Mouse (Mus musculus) forebrain, postnatal 0 days (tissue): ENCODE measurements around the gene Ythdc1. TPM values are rescaled to one million over a fixed set of nuclear protein-coding genes. Genes with fewer than 3 reads are reported as not detected.
"Not testable (repeated sequence)": the region's sequence is repeated elsewhere in the genome, so short reads cannot be mapped to it uniquely, and the experiment has no call there.

Experiments used
- ATAC-seq: fragments of 200-750 bp; cut with Nextera tagmentation; 2 replicates; pipeline ENCODE4 v1.8.0; 2017; ENCODE audit warnings: mild to moderate bottlenecking, moderate library complexity
- DNase-seq: peaks from one replicate; pipeline ENCODE4 v3.0.0-alpha.2; 2015
- H3K27ac ChIP-seq: fragments of 300-500 bp; sonication (generic); 2 replicates; pipeline ENCODE4 v1.5.1; 2014; ENCODE audit warnings: low read depth, mild to moderate bottlenecking, antibody characterized with exemption, low read length, moderate library complexity, mixed read lengths
- H3K27me3 ChIP-seq: fragments of 300-500 bp; sonication (generic); 2 replicates; pipeline ENCODE4 v1.6.1; 2014; ENCODE audit warnings: mild to moderate bottlenecking, low read length, mixed read lengths; ENCODE audit not compliant: insufficient read depth
- H3K36me3 ChIP-seq: fragments of 300-500 bp; sonication (generic); 2 replicates; pipeline ENCODE4 v1.6.1; 2014; ENCODE audit warnings: mild to moderate bottlenecking, moderate library complexity; ENCODE audit not compliant: insufficient read depth
- H3K4me1 ChIP-seq: fragments of 300-500 bp; sonication (generic); 2 replicates; pipeline ENCODE4 v1.6.1; 2014; ENCODE audit warnings: antibody characterized with exemption; ENCODE audit not compliant: insufficient read depth
- H3K4me2 ChIP-seq: fragments of 300-500 bp; sonication (generic); 2 replicates; pipeline ENCODE4 v1.6.1; 2014; ENCODE audit warnings: low read depth, mild to moderate bottlenecking, moderate library complexity
- H3K4me3 ChIP-seq: fragments of 300-500 bp; sonication (generic); 2 replicates; pipeline ENCODE4 v1.5.1; 2014; ENCODE audit warnings: low read depth, low read length, mixed read lengths
- H3K9ac ChIP-seq: fragments of 300-500 bp; sonication (generic); 2 replicates; pipeline ENCODE4 v1.6.1; 2014; ENCODE audit warnings: mild to moderate bottlenecking
- H3K9me3 ChIP-seq: fragments of 300-500 bp; sonication (generic); 2 replicates; pipeline ENCODE4 v1.6.1; 2016; ENCODE audit warnings: low read length
- CTCF ChIP-seq: sonication (generic); IDR thresholded peaks from 2 replicates; pipeline ENCODE4 v1.5.1; 2016; ENCODE audit warnings: antibody characterized with exemption, control low read depth, low read depth
- WGBS: fragments of 180-500 bp; shearing (Covaris S2); extraction: QIAGEN DNeasy Blood & Tissue Kit; methylation state at CpG from one replicate; pipeline ENCODE4 v1.1.7; 2014; 5-methylcytosine and 5-hydroxymethylcytosine counted together
- polyA plus RNA-seq: library from polyadenylated mRNA; unstranded; fragments of >200 nt; fragmentation: Nextera tagmentation; extraction: Ambion mirVana; gene quantifications from 2 replicates; pipeline ENCODE4 v1.2.1, GENCODE M21; 2015
- total RNA-seq: library from RNA; depleted of rRNA; stranded (reverse); fragments of >200 nt; gene quantifications from 2 replicates; pipeline ENCODE4 v1.2.3, GENCODE M21; 2014

Gene Ythdc1
- total and polyA plus RNA-seq, 2 experiments from 2014 or later, result 28.3 to 81.8 TPM

GRCm38 (mm10) chr5:86786798-86787197 is 17.2 kb upstream of the Ythdc1 start:
- H3K9me3 ChIP-seq, result no peaks in the 10 kb centered on the region
- H3K27ac ChIP-seq, result no peak overlapping the region
- WGBS, result 37% methylated on average over 1 of the region's 1 CpGs
- H3K4me3 ChIP-seq, result no peak overlapping the region
- no peak overlapping the region for H3K9ac ChIP-seq
- H3K36me3 ChIP-seq, result no peaks in the 10 kb centered on the region
- DNase-seq (no peak), ATAC-seq (no peak)
- no peak for TF ChIP-seq CTCF
- H3K4me1 ChIP-seq, result no peaks in the 10 kb centered on the region
- no peaks in the 10 kb centered on the region for H3K27me3 ChIP-seq
- H3K4me2 ChIP-seq, result no peak overlapping the region

- H3K27me3 ChIP-seq, result no peaks in the 10 kb centered on the region
- no peak for DNase-seq
- no peak overlapping the region for H3K27ac ChIP-seq
- no peak overlapping the region for H3K9ac ChIP-seq
- H3K4me1 ChIP-seq, result no peaks in the 10 kb centered on the region
- H3K9me3 ChIP-seq, result no peaks in the 10 kb centered on the region
- H3K4me2 ChIP-seq, result no peak overlapping the region
- H3K4me3 ChIP-seq, result no peak overlapping the region
- no peak for TF ChIP-seq CTCF
- no peak for ATAC-seq
- H3K36me3 ChIP-seq, result no peaks in the 10 kb centered on the region
- 66% methylated on average over 2 of the region's 2 CpGs for WGBS
Observed at GRCm38 (mm10) chr5:86789954-86790353, 14.1 kb upstream of the Ythdc1 start.

GRCm38 (mm10) chr5:86792249-86792648 is 11.8 kb upstream of the Ythdc1 start:
- H3K9ac ChIP-seq, result no peak overlapping the region
- no peaks in the 10 kb centered on the region for H3K4me1 ChIP-seq
- ATAC-seq (no peak), DNase-seq (no peak)
- H3K4me2 ChIP-seq, result no peak overlapping the region
- H3K27me3 ChIP-seq, result no peaks in the 10 kb centered on the region
- H3K4me3 ChIP-seq, result no peak overlapping the region
- TF ChIP-seq CTCF, result no peak
- H3K27ac ChIP-seq, result no peak overlapping the region
- 72% methylated on average over 4 of the region's 4 CpGs for WGBS
- H3K36me3 ChIP-seq, result no peaks in the 10 kb centered on the region
- no peaks in the 10 kb centered on the region for H3K9me3 ChIP-seq

- no peak for TF ChIP-seq CTCF
- ATAC-seq (no peak), DNase-seq (no peak)
- Histone ChIP-seq H3K4me3 (no peak overlapping the region), H3K27ac (no peak overlapping the region), H3K36me3 (no peaks in the 10 kb centered on the region), H3K9me3 (no peaks in the 10 kb centered on the region), H3K9ac (no peak overlapping the region), H3K27me3 (no peaks in the 10 kb centered on the region), H3K4me2 (no peak overlapping the region), H3K4me1 (no peaks in the 10 kb centered on the region)
- WGBS, result 79% methylated on average over 8 of the region's 8 CpGs
Observed at GRCm38 (mm10) chr5:86792807-86793206, 11.2 kb upstream of the Ythdc1 start.

GRCm38 (mm10) chr5:86816795-86817194 is 12.8 kb downstream of the Ythdc1 start:
- Histone ChIP-seq H3K4me2 (no peak overlapping the region), H3K27me3 (no peaks in the 10 kb centered on the region), H3K4me1 (no peaks in the 10 kb centered on the region), H3K36me3 (peaks cover 23% of the 10 kb centered on the region), H3K4me3 (no peak overlapping the region), H3K9me3 (no peaks in the 10 kb centered on the region), H3K27ac (no peak overlapping the region), H3K9ac (no peak overlapping the region)
- DNase-seq (no peak), ATAC-seq (no peak)
- WGBS, result 84% methylated on average over 3 of the region's 3 CpGs
- no peak for TF ChIP-seq CTCF

- not testable (repeated sequence) for H3K9me3 ChIP-seq, ATAC-seq, H3K4me1 ChIP-seq, DNase-seq, H3K27ac ChIP-seq, H3K4me3 ChIP-seq, H3K4me2 ChIP-seq, H3K9ac ChIP-seq, H3K27me3 ChIP-seq
- 94% methylated on average over 4 of the region's 4 CpGs for WGBS
- peaks cover 15% of the 10 kb centered on the region for H3K36me3 ChIP-seq
Observed at GRCm38 (mm10) chr5:86836378-86836777, 32.4 kb downstream of the Ythdc1 start.

GRCm38 (mm10) chr5:86838110-86838509 is 34.1 kb downstream of the Ythdc1 start:
- Histone ChIP-seq H3K9me3 (no peaks in the 10 kb centered on the region), H3K36me3 (peaks cover 15% of the 10 kb centered on the region), H3K4me3 (no peak overlapping the region), H3K4me1 (no peaks in the 10 kb centered on the region), H3K4me2 (no peak overlapping the region), H3K27me3 (no peaks in the 10 kb centered on the region), H3K9ac (no peak overlapping the region), H3K27ac (no peak overlapping the region)
- ATAC-seq (no peak), DNase-seq (no peak)
- TF ChIP-seq CTCF, result no peak
- WGBS, result 75% methylated on average over 1 of the region's 1 CpGs

GRCm38 (mm10) chr5:86839472-86839871 is 35.5 kb downstream of the Ythdc1 start:
- Histone ChIP-seq H3K4me2 (no peak overlapping the region), H3K4me3 (no peak overlapping the region), H3K9ac (no peak overlapping the region), H3K36me3 (peaks cover 15% of the 10 kb centered on the region), H3K27me3 (no peaks in the 10 kb centered on the region), H3K4me1 (no peaks in the 10 kb centered on the region), H3K27ac (no peak overlapping the region), H3K9me3 (no peaks in the 10 kb centered on the region)
- no peak for ATAC-seq
- 91% methylated on average over 1 of the region's 1 CpGs for WGBS
- DNase-seq, result no peak
- no peak for TF ChIP-seq CTCF
